Mouse (Mus musculus): Measurements from ENCODE around the gene Ctnnbl1. TPM values are rescaled to one million over a fixed set of nuclear protein-coding genes. Genes with fewer than 3 reads are reported as not detected.

Gene Ctnnbl1
- polyA plus RNA-seq, 2 experiments from 2014 or later, result 64.0 to 74.3 TPM

GRCm38 (mm10) chr2:157750926-157751588 is 13.9 kb downstream of the Ctnnbl1 start:
- no peak for ATAC-seq

DNA sequence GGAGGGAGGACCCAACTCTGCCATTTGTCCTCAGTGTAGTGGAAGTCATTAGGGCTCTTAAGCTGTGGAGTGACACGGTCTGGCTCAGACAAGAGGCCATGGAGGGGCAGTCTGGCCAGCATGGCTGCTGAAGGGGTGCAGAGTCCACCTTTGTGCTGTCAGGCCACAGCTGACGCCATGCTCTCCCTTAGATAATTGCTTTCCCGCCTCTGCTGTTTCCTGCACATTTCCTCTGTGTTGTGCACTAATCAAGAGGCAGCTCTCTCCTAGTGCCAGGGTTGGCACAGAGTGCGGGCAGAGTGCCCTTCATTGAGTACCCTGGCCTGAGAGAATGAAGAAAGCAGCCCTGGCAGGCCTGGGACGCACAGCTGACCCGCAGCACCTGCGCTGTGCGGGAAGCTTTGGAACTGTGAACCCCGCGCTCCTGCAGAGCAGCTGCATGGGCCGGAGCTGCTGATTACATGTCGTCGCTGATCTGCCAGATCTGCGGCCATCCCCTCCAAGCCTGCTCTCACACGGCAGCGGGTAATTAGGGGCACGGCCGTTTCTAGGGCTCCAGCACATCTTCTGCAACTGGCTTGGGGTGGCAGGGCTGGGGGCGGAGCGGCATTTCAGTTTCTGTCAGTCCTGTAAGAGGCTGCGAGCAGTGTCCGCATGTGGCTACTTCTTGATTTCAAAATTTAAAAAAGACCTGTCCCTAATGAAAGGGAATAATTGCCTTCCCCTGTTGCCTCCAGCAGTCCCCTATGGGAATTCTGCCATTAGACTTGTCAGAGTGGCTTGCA is 14.6 kb downstream of the Ctnnbl1 start:
- ATAC-seq, result no peak

DNA sequence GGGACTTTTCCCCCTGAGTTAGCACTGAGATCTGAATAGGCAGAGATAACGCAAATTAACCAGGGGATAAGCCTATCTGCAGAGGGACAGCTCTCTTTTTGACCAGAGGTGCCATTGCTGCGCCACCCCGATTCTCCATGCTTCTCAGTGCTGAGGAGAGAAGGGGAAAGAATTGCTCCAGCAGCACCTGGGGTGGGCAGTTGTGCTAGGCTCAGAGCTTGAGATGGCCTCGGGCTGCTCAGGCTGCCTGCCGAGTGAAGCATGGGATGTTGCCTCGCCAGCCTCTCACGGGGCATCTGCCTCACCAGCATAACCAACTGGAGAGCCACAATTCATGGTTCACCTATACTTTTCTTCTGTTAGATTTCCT is 15.2 kb downstream of the Ctnnbl1 start:
- ATAC-seq, result no peak

- no peak for ATAC-seq
Measured at GRCm38 (mm10) chr2:157755771-157756170, 18.6 kb downstream of the Ctnnbl1 start.

DNA sequence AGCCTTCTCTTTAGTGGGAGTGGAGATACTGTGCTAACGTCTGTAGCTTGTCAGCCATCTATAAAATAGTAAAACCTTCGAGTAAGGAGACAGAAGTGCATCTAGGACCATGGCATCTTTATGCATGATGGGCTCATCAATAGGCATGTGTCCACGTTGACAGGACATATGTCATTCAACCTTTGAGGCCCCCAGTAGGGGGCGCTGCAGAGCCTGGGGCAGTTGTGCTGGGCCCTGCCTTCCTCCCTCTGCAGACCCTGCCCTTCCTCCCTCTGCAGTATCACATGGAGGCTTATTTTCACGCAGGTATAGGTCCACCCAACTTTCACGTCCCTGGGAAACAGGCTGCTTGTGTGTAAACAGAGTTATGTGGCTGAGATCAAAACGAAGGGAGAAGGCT is 19.0 kb downstream of the Ctnnbl1 start:
- no peak for ATAC-seq

- no peak for ATAC-seq
Measured at GRCm38 (mm10) chr2:157758395-157758794, 21.2 kb downstream of the Ctnnbl1 start.

- no peak for ATAC-seq
Measured at GRCm38 (mm10) chr2:157759717-157760116, 22.5 kb downstream of the Ctnnbl1 start.

DNA sequence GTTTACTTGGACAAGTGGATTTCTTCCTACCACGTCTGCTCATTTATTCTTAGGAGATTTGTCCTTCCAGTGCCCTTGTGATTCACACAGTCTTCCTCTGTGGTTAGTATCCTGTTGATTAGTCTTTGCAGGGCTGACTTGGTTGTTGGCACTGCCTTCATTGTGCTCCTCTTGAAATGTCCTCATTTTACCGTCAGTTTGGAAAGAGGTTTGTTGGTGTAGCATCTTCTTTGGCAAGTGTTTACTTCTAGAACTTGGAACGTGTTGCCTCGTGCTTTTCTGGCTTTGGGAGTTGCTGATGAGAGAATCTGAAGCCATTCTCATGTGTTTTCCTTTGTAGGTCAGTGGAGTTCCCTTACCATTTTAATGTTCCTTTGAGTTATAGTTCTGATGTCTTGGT is 25.7 kb downstream of the Ctnnbl1 start:
- ATAC-seq, result no peak

DNA sequence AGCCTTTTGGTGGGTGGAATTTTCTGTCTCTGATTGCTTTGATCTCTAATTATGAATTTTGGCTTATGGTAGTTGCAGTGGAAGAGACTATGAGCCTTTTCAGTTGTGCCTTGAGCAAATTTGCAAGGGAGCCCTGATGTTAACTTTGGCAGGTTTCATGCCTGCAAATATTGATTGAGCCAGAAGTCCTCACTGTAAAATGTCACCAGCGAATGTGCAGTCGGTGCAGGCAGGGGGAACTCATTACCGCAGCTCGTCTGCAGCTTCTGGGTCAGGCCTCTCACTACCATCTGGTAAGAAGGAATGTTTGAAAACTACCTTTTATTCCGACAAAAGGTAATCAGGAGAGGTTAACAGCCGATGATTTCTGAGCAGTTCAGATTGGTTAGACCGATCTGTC is 29.4 kb downstream of the Ctnnbl1 start:
- ATAC-seq, result no peak

GRCm38 (mm10) chr2:157768682-157769429 is 31.7 kb downstream of the Ctnnbl1 start:
- no peak for ATAC-seq

GRCm38 (mm10) chr2:157770761-157771160 is 33.6 kb downstream of the Ctnnbl1 start:
- no peak for ATAC-seq

DNA sequence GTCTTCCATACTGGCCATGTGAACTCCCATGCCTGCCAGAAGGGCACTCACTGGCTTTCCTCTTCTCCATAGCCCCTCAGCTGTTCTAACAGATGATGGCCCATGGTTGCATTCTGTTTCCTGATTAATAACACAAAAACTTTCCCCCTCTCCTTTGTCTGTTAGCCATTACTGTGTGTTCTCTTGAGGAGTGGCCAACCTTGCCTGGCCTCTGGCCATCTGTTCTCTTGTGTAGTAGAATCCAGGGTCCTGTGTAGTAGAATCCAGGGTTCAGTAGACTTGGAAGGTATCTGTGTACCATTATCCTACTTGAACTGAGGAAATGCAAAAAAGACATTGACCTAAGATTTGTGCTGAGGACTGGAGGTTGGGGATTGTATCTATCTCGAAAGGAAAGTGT is 36.5 kb downstream of the Ctnnbl1 start:
- no peak for ATAC-seq

DNA sequence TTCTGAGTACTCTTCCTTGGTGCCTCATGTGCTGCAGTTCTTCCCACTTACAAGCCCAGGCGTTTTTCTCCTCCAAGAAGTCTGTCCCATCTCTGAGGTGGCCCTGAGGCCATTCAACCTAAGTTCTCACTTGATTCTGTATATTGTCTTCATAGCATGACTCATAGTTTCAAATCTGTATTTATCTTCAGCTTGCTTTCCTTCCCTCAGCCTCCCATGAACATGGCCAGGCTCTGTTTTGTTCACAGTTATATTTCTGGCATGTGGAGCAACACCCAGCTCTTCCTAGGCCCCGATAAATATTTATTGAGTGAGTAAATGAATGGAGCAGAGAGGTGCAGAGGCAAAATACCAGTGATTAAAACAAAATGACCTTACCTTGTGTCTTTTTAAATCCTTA is 38.8 kb downstream of the Ctnnbl1 start:
- no peak for ATAC-seq

GRCm38 (mm10) chr2:157780956-157781355 is 43.8 kb downstream of the Ctnnbl1 start:
- no peak for ATAC-seq

DNA sequence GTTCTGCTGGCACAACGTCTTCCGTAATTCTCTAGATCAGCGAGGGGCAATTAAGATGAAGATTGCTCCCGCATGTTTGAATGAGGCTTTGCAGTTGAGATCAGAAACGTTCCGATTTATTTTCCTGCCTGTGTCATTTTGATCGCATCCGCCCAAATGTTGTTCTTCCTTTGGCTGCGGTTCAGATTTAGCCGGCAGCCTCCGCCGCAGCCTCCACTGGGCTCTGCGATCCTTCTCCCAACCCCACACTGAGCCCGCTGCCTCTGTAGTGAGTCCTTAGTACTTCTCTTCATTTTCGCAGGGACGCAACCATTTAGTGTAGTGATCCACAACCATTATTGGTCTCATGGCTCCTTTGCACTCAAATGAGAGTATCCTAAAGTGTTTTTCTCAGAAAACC is 46.0 kb downstream of the Ctnnbl1 start:
- no peak for ATAC-seq

- ATAC-seq, result no peak
Measured at GRCm38 (mm10) chr2:157784238-157784637, 47.0 kb downstream of the Ctnnbl1 start.

DNA sequence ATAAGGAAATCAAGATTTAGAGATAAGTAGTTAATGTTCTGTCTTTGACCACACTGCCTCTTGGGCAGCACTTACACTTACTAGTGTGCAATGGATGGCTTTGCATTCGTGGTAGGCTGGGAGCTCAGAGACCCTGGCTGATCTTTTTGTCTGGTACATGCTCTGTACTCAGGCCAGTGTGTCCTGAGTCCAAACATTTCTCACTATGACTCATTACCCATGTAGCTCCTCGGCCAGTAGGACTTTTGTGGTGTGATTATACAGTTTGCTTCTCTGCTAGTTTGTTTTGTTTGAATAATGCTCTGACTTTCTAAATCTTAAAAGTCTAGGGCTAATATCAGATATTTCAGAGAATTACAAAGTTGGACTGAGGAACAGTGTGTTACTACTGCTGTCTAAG is 47.4 kb downstream of the Ctnnbl1 start:
- no peak for ATAC-seq

DNA sequence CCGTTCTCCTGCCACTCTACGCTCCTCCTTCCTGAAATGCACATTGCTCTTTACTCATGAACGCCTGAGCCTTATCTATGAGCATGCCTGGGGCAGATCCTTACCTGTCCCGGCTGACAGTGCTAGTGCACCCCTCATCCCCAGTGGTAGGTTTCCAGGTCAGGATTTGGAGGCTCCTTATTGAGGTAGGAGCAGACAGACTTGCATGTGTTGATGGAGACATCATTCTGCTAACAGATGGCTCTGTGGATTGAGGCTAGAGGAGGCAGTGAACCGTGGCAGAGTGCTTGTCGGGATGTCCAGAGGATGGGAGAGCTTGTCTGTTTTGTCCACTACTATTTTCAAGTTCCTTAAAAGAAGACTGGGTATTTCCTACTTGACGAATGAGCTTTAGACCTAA is 52.0 kb downstream of the Ctnnbl1 start:
- no peak for ATAC-seq

GRCm38 (mm10) chr2:157790836-157791495 is 53.8 kb downstream of the Ctnnbl1 start:
- ATAC-seq, result no peak

DNA sequence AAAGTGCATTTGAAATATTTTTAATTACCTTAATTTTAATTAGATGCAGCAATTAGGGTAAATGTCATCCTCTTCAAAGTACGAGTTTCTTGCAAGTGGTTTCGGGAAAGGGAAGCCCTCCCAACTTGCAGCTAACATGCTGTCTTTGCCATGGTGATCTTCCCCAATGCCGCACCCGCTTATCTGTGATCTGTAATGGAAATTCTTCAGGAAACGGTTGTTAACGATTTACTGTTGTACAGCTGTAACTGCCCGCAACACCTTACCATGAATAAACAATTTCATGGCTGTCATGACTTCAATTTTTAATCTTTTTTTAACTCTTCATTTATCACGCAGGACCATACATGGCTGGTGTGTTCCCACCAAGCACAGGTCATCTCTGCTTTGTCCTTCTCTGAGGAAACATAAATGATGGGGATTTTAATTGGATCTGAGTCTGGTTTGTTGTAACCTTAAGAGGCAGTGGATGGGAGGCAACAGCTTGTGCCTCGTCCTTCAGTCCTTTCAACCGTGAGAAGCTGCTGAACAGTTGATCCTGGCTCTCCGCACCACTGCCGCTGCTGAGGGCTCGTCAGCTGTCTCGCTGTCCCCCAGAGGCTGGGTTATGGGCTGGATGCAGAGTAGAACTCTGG is 54.4 kb downstream of the Ctnnbl1 start:
- ATAC-seq, result no peak

GRCm38 (mm10) chr2:157792840-157793552 is 55.8 kb downstream of the Ctnnbl1 start:
- ATAC-seq, result no peak

DNA sequence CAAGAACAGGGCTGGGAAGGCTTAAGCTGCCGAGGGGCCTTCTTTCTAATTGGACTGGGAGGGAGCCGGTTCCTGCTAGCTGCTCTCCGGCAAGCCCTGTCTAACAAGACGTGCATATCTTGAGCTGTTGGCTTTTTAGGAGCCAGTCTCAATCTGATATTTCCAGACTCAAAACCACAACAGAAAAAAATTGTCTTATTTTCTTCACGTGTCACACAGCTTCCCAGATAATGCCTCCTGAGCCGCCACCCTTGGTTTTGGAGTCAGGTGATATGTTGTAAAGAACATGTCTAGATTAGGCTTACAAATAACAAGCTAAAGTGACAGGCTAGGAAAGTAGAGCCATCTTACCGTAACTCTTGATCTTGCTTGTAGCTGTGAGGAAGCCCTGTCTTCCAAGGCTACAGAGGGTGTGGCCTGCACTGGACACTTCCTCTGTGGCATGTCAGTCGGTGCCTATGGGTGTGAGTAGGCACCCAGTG is 56.7 kb downstream of the Ctnnbl1 start:
- ATAC-seq, result no peak
